Mouse (Mus musculus) G1E-ER4 (cell line): ENCODE measurements around the gene Rbm39. TPM values are rescaled to one million over a fixed set of nuclear protein-coding genes. Genes with fewer than 3 reads are reported as not detected.

ENCODE experiments used
- GATA1 ChIP-seq: IDR thresholded peaks from one replicate; pipeline ENCODE4 v1.8.0; 2012; ENCODE audit warnings: low read length, inconsistent platforms
- polyA plus RNA-seq: library from polyadenylated mRNA; stranded (reverse); fragments of >175 nt; gene quantifications from 2 replicates; pipeline ENCODE4 v1.2.3, GENCODE M21; 2012

Rbm39 gene
- polyA plus RNA-seq, 1 experiment = 506 TPM

DNA sequence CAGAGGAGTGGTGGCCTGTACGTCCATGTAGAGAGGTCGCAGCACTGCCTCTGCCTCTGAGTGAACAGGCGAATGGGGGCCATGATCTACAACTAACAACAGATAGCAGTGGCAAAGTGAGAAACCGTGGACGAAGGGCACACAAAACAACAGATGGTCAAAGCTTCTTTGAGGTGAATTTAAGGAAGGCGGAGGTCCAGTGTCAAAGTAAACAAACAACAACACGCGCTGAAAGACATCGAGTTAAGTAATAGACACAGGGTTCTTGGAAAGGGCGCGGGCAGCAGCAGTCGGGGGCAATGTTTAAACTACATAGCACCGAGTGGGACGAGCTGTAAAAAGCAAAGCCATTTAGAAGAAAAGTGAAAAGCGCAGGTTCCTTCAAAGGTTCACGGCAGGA lies 36.7 kb downstream of the Rbm39 start:
- TF ChIP-seq GATA1 = no peak

DNA sequence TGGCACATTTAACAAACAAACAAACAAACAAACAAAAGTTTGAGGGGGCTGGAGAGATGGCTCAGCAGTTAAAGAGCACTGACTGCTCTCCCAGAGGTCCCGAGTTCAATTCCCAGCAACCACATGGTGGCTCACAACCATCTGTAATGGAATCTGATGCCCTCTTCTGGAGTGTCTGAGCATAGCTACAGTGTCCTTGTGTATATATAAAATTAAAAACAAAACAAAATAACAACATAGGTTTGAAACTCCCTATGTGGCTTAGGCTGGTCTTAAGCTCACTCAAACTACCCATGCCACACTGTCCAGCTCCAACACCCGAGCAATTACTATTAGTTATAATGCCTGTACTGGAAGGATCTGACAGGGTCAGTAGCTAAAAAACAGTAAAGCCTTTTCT lies 37.2 kb downstream of the Rbm39 start:
- TF ChIP-seq GATA1 = no peak

DNA sequence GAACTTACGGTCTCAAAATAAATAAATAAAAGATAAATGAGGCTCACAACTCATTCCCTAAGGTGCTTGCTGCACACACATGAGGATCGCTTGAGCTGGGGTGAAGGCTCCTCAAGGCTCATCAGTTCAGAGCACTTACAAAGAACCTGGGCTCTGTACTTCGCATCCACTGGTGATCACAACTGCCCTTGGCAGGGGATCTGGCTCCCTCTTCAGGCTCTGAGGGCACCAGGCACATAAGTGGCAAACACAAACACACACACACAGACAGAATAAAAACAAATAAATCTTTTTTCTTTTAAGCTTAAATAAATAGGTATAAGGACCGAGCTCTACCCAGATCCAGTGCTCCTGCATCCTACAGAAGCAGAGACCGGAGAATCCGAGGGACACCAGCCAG lies 44.3 kb downstream of the Rbm39 start:
- TF ChIP-seq GATA1 = no peak

DNA sequence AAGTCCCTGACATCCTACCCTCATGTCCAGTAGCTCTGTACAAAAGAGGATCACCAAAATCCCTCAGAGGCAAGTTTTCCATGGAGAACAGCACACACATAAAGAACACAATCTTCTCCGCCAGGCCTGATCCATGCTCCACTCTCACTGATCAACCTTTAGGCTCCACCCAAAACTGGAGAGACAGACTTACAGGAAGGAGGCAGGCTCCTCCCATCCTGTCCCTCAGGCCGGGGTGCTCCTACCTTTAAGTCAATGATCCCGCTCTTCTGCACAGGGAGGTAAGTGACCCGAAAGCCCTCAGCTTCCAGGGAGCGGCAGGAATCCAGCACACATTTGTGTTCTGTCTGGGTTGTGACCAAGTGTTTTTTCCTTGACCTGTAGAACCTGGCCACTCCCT lies 45.9 kb downstream of the Rbm39 start:
- no peak for TF ChIP-seq GATA1

DNA sequence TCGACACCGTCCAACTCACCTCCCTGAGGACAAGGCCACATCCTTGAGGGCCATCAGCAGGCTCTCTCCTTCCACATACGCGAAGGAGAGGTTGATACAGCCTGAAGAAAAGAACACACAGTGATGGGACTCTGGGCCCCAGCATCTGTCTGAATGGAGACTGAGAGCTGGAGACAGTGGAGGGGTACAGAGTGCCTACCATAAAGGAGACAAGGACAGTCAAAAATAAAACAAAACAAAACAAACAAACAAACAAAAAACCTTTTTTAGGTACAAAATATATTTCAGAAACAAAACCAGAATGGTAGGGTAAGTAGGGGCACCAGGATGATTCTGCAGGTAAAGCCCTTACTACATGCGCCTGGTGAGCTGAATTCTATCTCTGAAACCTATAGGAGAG lies 53.0 kb downstream of the Rbm39 start, which contains the start of gene Gm28036:
Gene Gm28036 (minus strand): TSS at position 101 of the 400 bp plus-strand sequence.
- TF ChIP-seq GATA1 = no peak

DNA sequence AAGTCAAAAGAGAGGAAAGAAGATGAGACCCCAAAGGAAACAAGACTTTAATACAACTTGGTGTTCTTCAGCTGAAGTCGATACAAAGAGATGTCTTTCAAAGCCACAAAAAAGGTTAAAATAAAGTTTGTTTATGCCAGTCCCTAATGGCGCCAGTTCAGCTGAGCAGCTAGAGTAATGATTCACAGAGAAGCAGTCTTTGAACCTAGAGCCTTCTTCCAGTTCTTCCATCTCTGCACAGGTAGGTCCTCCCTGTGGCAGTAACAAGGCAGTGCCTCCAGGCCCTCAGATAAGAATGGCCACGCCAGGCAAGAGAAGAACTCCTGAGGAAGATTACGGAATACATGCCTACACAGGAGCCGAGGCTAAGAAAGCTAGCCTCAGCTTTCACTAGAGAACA lies 56.3 kb downstream of the Rbm39 start:
- no peak for TF ChIP-seq GATA1

DNA sequence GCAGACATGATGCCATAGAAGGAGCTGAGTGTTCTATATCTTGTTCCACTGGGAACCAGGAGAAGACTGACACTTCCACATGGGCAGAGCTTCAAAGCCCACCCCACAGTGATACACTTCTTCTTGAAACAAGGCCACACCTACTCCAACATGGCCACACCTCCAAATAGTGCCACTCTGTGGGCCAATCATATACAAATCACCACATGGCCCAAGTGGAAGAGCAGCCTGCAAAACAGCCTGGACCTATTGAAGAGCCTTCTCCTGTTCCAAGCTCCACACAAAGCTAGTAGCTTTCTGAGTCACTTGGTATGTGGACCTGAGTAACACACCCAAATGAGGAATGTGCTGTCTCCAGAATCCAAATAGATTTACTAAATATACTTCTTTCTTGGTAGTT lies 60.5 kb downstream of the Rbm39 start:
- no peak for TF ChIP-seq GATA1

DNA sequence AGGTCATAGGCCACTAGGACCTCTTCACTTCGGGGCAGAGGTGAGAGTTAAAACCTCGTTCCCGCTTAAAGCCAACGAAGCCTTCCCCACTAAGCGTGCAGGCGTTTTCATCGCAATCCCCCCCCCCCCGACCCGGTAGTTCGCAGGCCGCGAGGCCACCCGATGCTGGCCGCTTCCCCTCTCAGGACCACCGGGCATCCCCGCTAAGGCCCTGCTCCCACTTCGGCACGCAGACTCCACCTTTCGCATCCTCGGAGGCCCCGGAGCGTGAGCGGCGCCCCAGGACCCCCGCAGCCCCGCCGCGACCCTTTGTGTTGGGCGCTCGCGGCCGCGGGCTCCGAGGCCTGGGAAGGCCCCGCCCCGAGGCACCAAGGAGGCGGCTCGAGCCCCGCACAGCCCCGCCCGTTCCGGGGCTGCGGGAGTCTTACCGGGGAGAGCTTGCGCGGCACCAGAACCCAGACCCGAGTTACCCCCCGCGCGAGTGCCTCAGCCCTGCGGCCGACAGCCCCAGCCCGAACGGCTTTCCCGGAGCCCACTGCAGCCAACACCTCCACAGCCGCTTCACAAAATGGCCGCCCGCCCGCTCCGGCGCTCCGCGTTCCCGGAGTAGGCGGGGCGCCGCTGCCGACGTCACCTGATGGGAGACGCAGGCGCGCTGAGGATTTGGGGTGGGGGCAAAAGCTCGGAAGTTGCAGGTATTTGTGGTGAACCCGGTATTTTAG lies 68.5 kb downstream of the Rbm39 start, which contains the start of the genes Cpne1 and Rbm12:
Gene Cpne1 (minus strand): TSS at position 608 of the 722 bp plus-strand sequence.
Gene Rbm12 (minus strand): TSS at position 621 of the 722 bp plus-strand sequence.
- TF ChIP-seq GATA1 = no peak

DNA sequence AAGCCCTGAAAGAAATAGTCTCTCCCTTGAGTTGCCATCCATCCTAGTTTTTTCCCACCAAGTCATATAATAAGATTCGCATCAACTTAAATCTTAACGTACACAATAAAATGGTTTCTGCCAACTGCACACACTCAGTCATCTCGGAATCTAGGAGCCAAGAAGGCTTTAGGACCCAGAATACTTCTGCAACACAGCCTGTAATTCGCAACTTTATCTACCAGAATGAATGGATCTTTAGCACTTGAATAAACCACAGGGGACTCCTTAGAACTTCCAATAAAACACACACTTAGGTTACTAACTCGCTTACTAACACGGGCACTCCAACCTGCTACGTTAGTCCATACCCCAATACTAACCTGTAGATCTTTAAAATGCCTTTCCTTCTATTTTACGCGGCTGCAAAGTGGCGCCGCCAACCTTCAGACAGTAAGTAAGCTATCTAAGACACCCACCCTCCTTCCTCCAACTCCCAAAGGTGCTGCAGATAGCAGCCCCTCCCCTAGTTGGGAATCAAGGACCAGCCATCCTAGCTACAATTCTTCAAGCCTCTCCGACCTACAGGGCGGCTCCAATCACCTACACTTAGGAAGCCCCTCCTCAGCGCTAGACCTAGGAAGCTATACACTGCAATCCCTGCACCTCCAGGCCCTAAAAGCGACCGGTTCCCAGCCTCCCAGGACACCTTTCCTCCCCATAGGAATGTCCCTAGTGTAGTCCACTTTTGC lies 69.2 kb downstream of the Rbm39 start:
- no peak for TF ChIP-seq GATA1

Other genes starting within 250 kb of the Rbm39 start
- 4.2 and 4.5 TPM in 2 replicates for gene Uqcc1, start 249.9 kb downstream of the Rbm39 start, polyA plus RNA-seq
- not detected in 2 replicates for gene Gm15557, start 239.5 kb downstream of the Rbm39 start, polyA plus RNA-seq
- gene Gdf5, start 234.9 kb downstream of the Rbm39 start, polyA plus RNA-seq = not detected in 2 replicates
- 22.1 and 23.5 TPM in 2 replicates for gene Cep250, start 223.8 kb downstream of the Rbm39 start, polyA plus RNA-seq
- gene 6430550D23Rik, start 172.3 kb downstream of the Rbm39 start, polyA plus RNA-seq = 0.06 and 0.23 TPM in 2 replicates
- gene Ergic3, start 172.2 kb downstream of the Rbm39 start, polyA plus RNA-seq = 66.7 and 75.7 TPM in 2 replicates
- not detected in 2 replicates for gene Fer1l4, start 127.3 kb downstream of the Rbm39 start, polyA plus RNA-seq
- gene Spag4, start 115.1 kb downstream of the Rbm39 start, polyA plus RNA-seq = 1.7 and 2.2 TPM in 2 replicates
- gene Cpne1, start 68.3 kb downstream of the Rbm39 start, polyA plus RNA-seq = 42.7 and 49.2 TPM in 2 replicates
- gene Rbm12, start 68.3 kb downstream of the Rbm39 start, polyA plus RNA-seq = 5.5 and 6.3 TPM in 2 replicates
- 15.6 and 21.8 TPM in 2 replicates for gene Gm28036, start 53.1 kb downstream of the Rbm39 start, polyA plus RNA-seq
- 420 and 525 TPM in 2 replicates for gene Romo1, start 36.2 kb downstream of the Rbm39 start, polyA plus RNA-seq
- gene Nfs1, start 36.1 kb downstream of the Rbm39 start, polyA plus RNA-seq = 47.3 and 68.7 TPM in 2 replicates
- gene Phf20, start 16.2 kb upstream of the Rbm39 start, polyA plus RNA-seq = 42.1 and 44.6 TPM in 2 replicates
- gene Cnbd2, start 132.1 kb upstream of the Rbm39 start, polyA plus RNA-seq = 0.23 and 1.4 TPM in 2 replicates
- 1,015 and 1,408 TPM in 2 replicates for gene Scand1, start 132.5 kb upstream of the Rbm39 start, polyA plus RNA-seq
- gene Epb41l1, start 240.7 kb upstream of the Rbm39 start, polyA plus RNA-seq = 0.02 and 0.18 TPM in 2 replicates